Mouse (Mus musculus) activated CD4-positive, CD25-positive, alpha-beta regulatory T cell, adult 9 weeks (primary cell): ENCODE measurements around the gene Pramef17. TPM values are rescaled to one million over a fixed set of nuclear protein-coding genes. Genes with fewer than 3 reads are reported as not detected.

Experiments used
- polyA plus RNA-seq: library from polyadenylated mRNA; unstranded; fragments of 100-300 nt; shearing (Covaris generic); gene quantifications from one replicate; pipeline ENCODE4 v1.2.1, GENCODE M21; 2017

Gene Pramef17
- not detected for polyA plus RNA-seq

GRCm38 (mm10) chr4:143994269-143994668 lies at the start of gene Pramef17:
Gene Pramef17 (minus strand): TSS chr4:143994369.

GRCm38 (mm10) chr4:143966850-143967249 lies 27.3 kb downstream of the Pramef17 start, which contains the start of gene Gm13101:
Gene Gm13101 (minus strand): TSS chr4:143966950.

GRCm38 (mm10) chr4:143950916-143951315 lies 43.3 kb downstream of the Pramef17 start, which contains the start of gene Pramef25:
Gene Pramef25 (minus strand): TSS chr4:143951016.

Other genes starting within 250 kb of the Pramef17 start
- not detected for gene Gm13023, start 205.0 kb downstream of the Pramef17 start, polyA plus RNA-seq
- not detected for gene Gm13084, start 178.3 kb downstream of the Pramef17 start, polyA plus RNA-seq
- gene Gm13103, start 147.9 kb downstream of the Pramef17 start, polyA plus RNA-seq, result not detected
- not detected for gene Pramef6, start 94.0 kb downstream of the Pramef17 start, polyA plus RNA-seq
- not detected for gene Pramef25, start 43.4 kb downstream of the Pramef17 start, polyA plus RNA-seq
- not detected for gene Gm13101, start 27.4 kb downstream of the Pramef17 start, polyA plus RNA-seq
- gene Pramel4, start 64.8 kb upstream of the Pramef17 start, polyA plus RNA-seq, result not detected
- gene Gm13102, start 112.1 kb upstream of the Pramef17 start, polyA plus RNA-seq, result not detected
- gene Oog3, start 168.3 kb upstream of the Pramef17 start, polyA plus RNA-seq, result not detected
- gene Oog2, start 196.3 kb upstream of the Pramef17 start, polyA plus RNA-seq, result not detected
- not detected for gene C87977, start 218.9 kb upstream of the Pramef17 start, polyA plus RNA-seq